Mouse (Mus musculus) testis, postnatal 10 days (tissue): ENCODE data around the gene Bcat1.
"Not testable (repeated sequence)": the region's sequence is repeated elsewhere in the genome, so short reads cannot be mapped to it uniquely, and the experiment has no call there.

ENCODE experiments used
- DNase-seq: peaks from one replicate; pipeline ENCODE4 v3.0.0; 2021; ENCODE audit warnings: low spot score

Gene Bcat1

GRCm38 (mm10) chr6:145093038-145093622, 17.1 kb upstream of the Bcat1 start:
- DNase-seq = not testable (repeated sequence)

DNA sequence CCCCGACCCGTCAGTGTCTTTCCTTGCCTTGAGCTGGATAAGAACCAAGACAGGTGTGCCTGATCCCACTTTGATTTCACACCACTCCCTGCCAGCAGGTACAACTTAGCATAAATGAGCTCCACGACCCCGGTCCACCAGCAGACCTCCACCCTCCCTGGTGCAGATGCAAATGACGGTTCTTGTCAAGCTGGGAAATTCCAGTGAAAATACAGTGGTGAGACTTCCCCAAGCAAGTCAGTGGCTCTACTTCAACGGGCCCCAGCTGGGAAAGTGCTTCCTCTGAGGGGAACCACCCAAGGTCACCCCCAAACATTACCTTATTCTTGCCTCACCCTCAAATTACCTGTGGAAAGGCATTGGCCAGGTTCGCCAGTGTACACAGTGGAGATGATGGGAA, 16.0 kb upstream of the Bcat1 start:
- no peak for DNase-seq

- no peak for DNase-seq
Measured at GRCm38 (mm10) chr6:145090928-145091327, 14.9 kb upstream of the Bcat1 start.

- DNase-seq = no peak
Measured at GRCm38 (mm10) chr6:145090201-145090863, 14.3 kb upstream of the Bcat1 start.

GRCm38 (mm10) chr6:145089373-145089772, 13.4 kb upstream of the Bcat1 start:
- DNase-seq = no peak

DNA sequence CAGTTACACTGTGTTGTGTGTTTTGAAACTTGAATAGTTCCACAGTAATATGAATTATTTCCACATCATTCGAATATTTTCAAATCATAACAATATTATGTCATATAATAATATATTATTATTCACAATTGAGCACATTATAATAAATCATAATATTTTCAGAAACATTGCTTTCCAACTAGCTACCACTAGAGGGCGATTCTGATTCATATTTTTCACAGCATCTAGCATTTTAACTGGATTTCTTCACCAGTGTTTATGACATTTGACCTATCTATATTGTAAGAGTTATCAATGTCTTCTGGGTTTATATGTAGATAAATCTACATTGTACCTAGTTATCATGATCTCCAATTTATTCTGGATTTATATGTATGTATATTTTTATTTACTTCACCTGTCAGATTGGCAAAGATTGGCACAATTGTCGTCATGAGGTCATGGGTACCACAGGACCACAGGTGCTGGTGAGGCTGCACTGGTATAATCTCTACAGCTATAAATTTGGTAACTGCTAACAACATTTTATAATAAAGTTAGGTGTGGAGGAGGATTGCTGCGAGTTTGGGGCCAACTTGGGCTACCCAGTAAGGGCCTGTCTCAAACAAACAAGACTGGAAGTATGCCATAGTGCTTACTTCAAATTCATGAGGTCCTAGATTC, 12.6 kb upstream of the Bcat1 start:
- DNase-seq = no peak

DNA sequence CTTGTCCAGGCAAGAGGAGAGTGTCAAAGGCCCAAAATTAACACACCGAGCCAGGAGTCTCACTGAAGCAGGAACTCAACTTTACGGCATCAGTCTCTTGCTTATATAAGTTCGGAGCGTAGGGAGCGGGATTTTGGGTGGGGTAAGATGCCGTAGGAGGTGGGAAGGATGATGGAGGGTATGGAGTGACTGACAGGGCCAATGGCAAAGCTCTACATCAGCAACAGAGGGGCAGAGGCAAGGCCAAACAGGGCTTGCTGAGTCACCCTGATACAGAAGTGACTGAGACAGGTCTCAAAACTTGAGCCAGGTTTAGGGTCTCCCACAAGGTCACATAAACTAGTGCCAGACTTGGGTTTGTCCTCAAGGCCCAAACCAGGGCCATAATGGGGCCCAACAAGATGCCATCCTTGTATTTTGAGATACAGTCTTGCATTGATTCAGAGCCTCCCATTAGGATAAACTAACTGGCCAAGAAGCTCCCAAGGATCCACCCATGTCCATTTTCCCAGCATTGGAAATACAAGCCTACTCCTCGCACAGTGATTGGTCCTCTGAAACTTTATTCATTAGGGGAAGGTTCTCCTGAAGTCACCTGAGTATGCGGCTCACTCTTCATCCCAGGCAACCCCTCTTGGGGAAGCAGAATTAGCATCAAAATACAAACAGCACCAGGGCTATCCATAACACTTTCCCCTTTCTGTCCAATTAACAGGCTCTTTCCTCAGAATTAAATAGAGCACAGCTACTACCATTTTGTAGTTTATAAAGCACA, 8.5 kb upstream of the Bcat1 start:
- no peak for DNase-seq

- DNase-seq = no peak
Measured at GRCm38 (mm10) chr6:145081721-145082120, 5.7 kb upstream of the Bcat1 start.

DNA sequence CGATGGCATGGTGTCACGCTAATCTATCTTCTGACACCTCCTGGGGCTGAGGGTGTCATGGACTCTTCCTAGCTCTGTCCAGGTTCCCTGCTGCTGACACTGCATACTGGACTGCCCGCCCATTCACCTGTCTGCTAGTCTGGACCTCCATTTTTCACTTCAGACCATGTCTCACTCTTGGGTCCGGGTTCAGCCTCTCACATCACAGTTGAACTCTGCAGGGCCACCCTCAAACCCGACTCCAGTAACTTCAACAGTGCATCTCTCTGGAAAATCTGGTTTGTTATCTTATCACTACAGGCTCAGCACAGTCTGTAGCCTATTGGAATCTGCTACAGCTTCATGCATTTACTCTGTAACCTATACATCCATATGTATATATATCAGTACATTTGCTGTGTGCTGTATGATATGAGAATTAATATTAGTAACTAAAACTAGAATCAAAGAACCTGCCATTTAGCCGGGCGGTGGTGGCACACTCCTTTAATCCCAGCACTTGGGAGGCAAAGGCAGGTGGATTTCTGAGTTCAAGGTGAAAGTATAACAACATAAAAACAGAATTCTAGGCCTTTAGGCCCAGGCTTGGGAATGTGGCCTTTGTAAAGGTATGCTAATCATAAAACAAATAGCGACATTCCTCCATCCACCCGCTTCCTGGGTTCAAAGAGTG, 3.2 kb upstream of the Bcat1 start:
- DNase-seq = no peak

DNA sequence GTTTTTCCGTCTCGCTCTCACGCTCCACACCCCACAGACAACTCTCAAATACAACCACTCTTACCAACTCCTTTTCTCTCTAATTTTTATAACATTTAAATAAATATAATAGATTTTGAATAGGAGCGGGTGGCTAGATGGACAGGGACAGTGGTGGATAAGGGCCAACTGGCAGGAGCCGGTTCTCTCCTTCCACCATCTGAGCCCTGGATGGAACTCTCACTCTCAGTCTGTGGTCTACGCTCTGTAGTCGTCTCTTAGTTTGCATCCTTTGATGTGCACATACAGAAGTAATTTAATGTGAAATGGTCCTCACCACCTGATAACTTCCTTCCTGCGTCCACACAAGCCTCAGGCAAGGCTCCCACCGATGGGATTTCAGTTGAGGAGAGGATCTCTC, 302 bp upstream of the Bcat1 start:
- no peak for DNase-seq

DNA sequence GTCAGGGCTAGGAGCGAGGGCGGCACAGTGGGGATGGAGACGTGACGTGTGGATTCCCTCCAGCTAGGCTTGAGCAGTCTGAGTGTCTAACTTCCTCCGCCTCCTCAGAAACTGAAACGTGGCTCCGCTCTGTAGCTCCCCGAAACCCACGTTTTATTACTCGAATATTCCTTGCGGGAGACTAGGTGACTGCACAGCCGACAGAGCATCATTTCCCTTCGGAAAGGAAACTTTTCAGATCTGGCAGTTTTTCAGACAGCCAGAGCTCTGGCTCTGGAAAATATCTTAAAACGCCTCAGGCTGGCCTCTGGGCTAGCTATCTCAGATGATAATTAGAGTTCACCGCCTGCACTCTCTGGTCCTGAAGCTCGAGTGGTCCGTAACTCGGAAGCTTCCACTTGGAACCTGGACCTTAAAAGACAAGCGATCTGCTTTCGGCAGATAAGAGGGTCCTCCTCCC, 866 bp downstream of the Bcat1 start:
- DNase-seq = no peak

- no peak for DNase-seq
Measured at GRCm38 (mm10) chr6:145074461-145074860, 1.5 kb downstream of the Bcat1 start.

- no peak for DNase-seq
Measured at GRCm38 (mm10) chr6:145069921-145070320, 6.1 kb downstream of the Bcat1 start.

DNA sequence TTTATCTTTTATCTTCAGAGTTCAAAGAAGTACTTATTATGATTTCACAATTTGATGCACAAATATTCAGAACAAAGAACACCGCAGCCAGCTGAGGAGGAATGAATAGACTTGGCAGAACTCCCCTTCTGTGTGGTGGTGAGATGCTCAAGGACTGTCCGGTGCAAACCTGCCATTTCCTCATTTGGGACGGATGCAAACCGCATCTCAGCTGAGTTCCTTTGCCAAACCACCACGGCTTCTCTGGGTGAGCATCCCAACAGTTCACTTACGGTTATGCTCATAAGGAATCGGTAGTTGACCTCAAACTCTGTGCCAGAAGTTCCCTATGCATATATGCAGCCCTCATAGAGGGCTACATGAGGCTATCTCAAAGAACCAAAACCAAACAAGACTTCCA, 6.6 kb downstream of the Bcat1 start:
- no peak for DNase-seq

DNA sequence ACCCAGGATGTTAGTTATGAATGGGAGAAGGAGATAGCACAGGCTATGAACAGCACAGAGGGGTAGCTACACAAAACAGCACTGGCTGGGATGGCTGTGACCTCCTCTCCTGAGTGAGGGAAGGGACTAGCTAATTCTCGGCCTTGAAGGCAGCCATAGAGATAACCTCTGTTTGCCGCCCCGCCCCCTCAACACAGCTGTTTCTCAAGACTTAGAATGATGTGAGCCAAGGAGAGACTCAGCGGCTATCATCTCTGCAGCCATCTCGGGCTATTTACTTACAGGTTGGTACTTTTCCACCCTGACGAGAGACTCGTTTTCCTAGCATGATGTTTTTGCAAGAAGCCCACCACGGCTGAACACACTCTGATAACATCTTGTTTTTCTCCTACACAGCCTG, 8.3 kb downstream of the Bcat1 start:
- DNase-seq = no peak

DNA sequence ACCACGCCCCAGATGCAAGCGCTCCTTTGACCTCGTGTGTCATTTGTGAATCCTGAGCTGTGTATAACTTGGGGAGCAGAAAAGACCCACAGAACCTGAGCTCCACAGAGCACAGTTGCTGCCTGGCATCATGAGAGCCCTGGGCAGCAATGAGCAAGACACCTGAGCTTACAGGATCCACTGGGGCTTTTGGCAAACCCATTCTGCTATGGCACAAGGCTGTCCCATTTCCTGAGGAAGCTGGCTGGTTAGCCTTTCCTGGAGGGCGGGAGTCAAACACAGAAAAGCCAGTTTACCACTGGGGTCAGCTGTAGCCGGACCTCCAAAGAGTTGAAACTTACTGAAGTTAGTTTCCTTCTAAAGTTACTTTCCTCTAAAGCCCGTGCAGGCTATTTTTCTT, 9.6 kb downstream of the Bcat1 start:
- DNase-seq = no peak

DNA sequence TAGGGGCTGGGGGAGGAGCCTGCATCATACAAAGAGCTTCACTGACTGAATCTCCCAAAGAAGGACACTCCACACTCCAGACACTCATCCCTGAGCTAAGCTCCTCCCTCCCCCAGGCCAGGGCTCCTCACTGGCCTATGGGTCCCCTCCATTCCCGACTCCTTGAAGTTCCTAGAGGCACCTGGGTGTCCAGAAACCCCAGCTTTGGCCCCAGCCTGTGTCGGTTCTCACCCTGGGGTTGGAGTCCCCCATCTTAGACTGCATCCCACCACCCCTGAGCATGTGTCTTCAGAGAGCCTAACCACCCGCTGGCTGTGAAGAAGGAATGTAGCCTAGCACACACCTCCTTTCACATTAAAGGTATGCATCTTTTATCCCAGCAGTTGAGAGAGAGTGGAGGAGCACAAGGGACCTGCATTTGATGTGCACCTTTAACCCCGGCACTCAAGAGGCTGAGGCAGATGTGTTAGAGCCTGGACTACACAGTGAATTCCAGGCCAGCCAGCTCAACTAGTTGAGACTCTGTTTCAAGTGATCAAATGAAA, 10.6 kb downstream of the Bcat1 start:
- no peak for DNase-seq

DNA sequence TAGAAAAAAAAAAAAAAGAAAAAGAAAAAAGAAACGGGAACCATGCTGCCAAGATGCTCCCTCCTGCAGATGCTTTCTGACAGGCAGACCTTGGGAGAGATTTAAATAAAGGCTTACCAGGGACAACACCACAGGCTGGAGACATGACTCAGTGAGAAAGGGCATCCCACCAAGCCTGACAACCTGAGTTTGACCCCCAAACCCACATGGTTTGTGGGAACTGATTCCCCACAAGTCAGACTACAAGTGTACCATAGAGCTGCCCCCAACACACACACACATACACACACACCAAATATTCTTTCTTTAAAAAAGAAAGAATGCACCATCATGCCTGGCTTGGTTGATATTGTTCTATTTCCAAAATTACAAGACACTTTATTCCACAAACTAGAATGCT, 11.9 kb downstream of the Bcat1 start:
- no peak for DNase-seq

GRCm38 (mm10) chr6:145063212-145063868, 12.6 kb downstream of the Bcat1 start:
- no peak for DNase-seq

DNA sequence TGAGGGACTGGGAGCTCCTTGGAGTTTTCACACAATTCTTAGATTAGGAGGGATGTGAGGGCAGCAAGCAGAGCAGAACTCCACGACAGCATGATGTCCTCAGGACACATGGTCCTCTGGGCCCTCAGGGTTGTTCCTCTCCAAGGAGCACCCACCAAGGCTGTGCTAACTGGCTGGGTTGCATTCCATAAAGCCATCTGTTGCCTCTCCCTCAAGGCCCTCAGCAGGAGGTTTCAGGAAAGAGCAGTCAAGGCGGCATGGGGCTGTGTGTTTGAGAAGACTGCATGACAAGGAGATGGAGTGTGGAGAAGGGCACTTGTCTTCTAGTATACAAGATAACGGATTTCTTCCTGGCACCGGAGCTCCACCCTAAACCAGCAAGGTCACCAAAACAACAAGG, 13.2 kb downstream of the Bcat1 start:
- no peak for DNase-seq

- DNase-seq = no peak
Measured at GRCm38 (mm10) chr6:145061361-145061760, 14.6 kb downstream of the Bcat1 start.
